Mouse (Mus musculus) CH12F3 (cell line): ENCODE data around the gene Depdc7.

Experiments
- in situ Hi-C: fragments of 300-500 bp; cut with MboI; formaldehyde crosslinking; loops from 2 replicates; pipeline ENCODE4 v1.14.3; 2020; ENCODE audit warnings: low sequenced_read_pairs

The Depdc7 gene

DNA sequence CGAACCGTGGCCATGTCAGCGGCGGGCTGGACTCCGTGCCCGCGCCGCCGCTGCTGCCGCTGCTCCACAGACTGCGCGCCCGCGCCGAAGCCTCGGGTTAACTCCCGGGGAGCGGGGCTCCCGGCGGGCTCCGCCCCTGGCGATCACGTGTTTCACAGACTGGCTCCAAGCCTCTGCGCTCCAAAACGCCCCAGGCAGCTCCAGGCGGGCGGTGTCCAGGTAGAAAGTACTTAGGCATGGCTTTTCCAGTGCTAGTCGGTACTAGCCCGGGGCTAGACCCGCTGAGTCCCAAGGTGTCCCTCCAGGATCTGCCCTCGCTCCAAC lies at the start of gene Depdc7:
TSS of gene Depdc7 (minus strand) at position 138 of the 324 bp plus-strand sequence.
- in situ Hi-C loops, result no loop called here

GRCm38 (mm10) chr2:104774763-104775162 lies 32.1 kb upstream of the Depdc7 start:
- in situ Hi-C loops, result no loop called here

- in situ Hi-C loops, result no loop called here
Observed at GRCm38 (mm10) chr2:104768697-104769096, 26.0 kb upstream of the Depdc7 start.

DNA sequence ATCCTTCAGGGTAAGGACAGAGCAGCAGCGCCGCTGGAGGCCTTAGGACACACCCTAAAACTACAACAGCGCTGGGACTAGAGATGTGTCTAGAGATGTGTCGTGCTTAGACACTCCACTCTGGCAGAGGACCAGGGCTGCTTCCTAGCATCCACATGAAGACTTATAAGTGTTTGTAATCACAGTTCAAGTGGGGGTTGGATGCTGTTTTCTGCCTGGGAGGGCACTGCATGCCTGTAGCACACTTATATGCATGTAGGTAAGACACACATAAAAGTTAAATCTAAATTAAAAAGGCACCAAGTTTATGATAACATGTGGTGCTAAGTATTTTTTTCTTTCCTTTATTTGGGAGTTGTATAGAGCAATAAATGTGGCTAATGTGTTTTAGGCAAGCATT lies 21.3 kb upstream of the Depdc7 start:
- in situ Hi-C loops, result no loop called here

DNA sequence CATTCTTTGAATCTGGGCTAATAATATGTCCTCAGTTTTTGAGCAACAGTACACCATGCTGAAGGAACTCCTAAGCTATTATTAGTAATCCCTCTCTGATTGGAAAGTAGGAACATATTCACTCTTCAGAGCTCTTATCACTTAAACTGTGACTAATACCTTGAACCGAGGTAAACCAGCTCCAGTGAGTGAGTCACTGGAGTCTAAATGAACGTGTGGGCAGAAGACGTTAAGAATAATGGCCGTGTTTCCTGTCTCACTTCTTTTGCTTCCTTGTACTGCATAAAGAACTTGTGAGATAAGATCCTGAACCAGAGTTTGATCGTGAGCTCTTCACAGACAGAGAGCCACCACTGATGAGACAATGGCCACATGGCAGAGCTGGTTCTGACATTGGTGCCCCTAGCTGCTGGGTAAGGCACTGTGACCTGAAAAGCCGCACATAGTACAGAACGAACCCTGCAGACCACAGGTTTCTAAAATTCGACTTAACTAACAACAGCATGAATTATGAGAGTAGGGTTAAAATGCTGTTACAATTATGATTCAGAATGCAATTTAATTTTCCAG lies 20.5 kb upstream of the Depdc7 start:
- in situ Hi-C loops, result no loop called here

DNA sequence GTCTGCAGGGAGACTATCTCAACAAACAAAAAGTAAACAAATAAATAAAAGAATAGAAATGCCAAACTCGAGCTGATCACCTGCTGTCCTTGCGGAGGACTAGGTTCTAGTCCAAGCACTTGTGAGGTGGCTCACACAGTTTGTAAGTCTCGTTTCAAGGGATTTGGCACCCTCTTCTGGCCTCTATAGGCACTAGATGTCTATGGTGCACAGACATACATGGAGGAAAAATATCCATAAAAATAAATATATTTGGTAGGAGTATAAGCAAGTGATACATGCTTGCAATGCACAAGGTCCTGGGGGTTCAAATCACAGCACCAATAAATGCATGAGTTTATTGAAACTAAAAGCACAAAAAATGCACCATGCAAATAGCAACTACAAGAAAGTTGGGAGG lies 7.9 kb upstream of the Depdc7 start:
- in situ Hi-C loops, result loop anchor here (10.0 kb wide), 1 partner anchor 66 kb away; no protein-coding TSS in a partner anchor

- in situ Hi-C loops, result no loop called here
Observed at GRCm38 (mm10) chr2:104748652-104749183, 6.0 kb upstream of the Depdc7 start.

DNA sequence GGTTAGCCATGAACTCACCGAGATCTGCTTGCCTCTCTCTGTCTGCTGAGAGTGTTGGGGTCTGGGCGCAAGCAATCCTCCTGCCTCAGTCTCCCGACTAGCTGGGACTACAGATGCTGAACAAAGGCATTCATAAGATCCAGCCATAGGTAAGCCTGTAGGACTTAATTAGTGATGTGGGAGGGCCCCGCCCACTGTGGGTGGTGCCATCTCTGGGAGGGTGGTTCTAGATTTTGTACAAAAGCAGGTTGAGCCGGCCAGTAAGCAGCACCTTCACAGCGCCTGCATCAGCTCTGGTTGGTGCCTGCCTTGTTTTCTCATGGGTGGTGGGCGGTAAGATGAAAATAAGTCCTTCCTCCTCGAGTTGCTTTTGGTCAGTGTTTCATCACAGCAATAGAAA lies 3.6 kb upstream of the Depdc7 start:
- in situ Hi-C loops, result no loop called here

DNA sequence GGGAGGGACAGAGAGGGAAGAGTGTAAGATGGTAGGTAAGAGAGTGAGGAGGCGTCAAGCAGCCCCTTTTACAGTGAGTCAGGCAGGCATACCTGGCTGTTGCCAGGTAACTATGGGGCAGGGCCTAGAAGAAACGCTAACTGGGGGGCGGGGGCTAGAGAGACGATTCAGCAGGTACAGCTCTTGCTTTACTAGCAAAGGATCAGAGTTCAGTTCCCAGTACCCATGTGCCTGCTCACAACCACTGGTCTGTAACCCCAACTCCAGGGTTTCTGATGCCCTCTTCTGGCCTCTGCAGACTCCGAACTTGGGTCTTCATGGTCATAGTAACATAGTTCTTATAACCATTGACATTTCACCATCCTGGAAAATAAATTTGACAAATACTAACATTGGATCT lies 1.3 kb upstream of the Depdc7 start:
- in situ Hi-C loops, result no loop called here

- in situ Hi-C loops, result no loop called here
Observed at GRCm38 (mm10) chr2:104743160-104743559, 482 bp upstream of the Depdc7 start.

GRCm38 (mm10) chr2:104741896-104742740 lies 560 bp downstream of the Depdc7 start:
- in situ Hi-C loops, result no loop called here

GRCm38 (mm10) chr2:104741015-104741758 lies 1.5 kb downstream of the Depdc7 start:
- in situ Hi-C loops, result no loop called here

DNA sequence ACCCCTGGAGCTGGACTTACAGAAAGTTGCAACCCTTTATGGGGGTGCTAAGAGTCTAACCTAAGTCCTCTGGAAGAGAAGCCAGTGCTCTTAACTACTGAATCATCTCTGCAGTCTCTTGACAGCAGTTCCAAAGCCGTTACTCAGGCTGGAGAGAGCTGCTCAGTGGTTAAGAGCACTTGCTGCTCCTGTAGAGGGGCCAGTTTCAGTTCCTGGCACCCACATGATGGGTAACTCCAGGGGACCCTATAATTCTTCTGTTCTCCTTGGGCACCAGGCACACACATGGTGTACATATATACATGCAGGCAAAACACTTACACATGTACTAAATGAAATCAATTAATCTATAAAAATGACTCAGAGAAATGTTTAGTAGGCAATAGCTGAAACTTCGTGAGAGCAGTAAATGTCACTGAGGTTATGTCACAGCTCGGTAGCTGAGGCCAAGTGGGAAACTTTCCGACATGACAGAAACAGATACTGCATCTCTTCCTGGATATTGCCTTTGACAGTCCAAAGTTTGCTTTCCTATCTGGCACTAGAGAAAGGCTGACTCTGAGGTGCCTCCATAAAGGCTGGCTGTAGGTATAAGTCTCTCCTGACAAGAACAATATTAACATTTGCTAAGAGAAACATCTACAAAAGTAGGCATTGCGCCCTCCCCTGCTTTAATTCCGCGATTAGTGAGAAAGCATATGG lies 2.3 kb downstream of the Depdc7 start:
- in situ Hi-C loops, result no loop called here

DNA sequence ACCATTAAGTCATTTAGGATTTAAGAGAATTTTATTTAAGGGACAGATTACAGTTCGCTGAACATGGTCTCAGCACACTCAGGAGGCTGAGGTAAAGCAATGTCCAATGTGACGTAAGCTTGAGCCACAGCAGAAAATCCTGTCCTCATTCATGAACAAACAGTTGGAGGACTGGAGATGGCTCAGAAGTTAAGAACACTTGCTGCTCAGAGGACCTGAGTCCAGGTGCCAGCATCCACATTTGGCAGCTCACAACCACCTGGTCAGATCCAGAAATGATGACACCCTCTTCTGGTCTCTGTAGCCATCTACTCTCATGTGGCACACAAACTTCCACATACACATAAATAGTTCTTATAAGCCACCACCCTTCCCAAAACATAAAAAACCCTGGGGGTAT lies 3.0 kb downstream of the Depdc7 start:
- in situ Hi-C loops, result no loop called here

GRCm38 (mm10) chr2:104736241-104736640 lies 6.4 kb downstream of the Depdc7 start:
- in situ Hi-C loops, result no loop called here

- in situ Hi-C loops, result no loop called here
Observed at GRCm38 (mm10) chr2:104732562-104733256, 10.0 kb downstream of the Depdc7 start.

DNA sequence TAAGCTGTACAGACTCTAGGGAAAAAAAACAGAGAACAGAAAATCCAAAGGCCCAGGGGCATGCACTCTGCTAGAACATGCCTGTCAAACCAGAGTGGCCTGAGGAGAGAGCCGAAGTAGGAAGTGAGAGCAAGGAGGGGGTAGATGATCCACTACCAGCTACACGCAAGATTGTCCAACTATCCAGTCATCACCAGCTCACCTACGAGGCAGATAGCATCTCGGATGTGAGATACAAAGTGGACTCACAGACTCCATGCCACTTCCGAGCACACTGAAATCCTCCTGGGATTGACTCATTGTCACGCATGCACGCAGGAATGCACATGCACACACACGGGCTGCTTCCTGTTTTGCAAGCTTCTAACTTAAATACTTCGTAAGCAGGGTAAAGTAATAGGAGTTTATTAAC lies 10.6 kb downstream of the Depdc7 start:
- in situ Hi-C loops, result no loop called here

GRCm38 (mm10) chr2:104727369-104727768 lies 15.3 kb downstream of the Depdc7 start:
- in situ Hi-C loops, result no loop called here

GRCm38 (mm10) chr2:104722021-104722420 lies 20.7 kb downstream of the Depdc7 start:
- in situ Hi-C loops, result no loop called here

GRCm38 (mm10) chr2:104717827-104718226 lies 24.9 kb downstream of the Depdc7 start:
- in situ Hi-C loops, result no loop called here
